Mouse (Mus musculus) liver, postnatal 0 days (tissue): ENCODE measurements at regions not wholly inside any gene's neighbourhood (a gene's known extent, or its start where the extent isn't known, plus 50 kb on each side); places are given as distances from the start of the nearest gene placed in this dataset.

ENCODE experiments used
- ATAC-seq: fragments of 200-750 bp; cut with Nextera tagmentation; 2 replicates; pipeline ENCODE4 v1.8.0; 2017; ENCODE audit warnings: mild to moderate bottlenecking, moderate library complexity
- DNase-seq: peaks from one replicate; pipeline ENCODE4 v3.0.0-alpha.2; 2016
- H3K27ac ChIP-seq: fragments of 300-500 bp; sonication (generic); 2 replicates; pipeline ENCODE4 v1.5.1; 2014; ENCODE audit warnings: antibody characterized with exemption, moderate library complexity, mild to moderate bottlenecking, low read depth
- H3K27me3 ChIP-seq: fragments of 300-500 bp; sonication (generic); 2 replicates; pipeline ENCODE4 v1.6.1; 2014; ENCODE audit warnings: low read length, control low read depth, mixed read lengths; ENCODE audit not compliant: insufficient read depth
- H3K36me3 ChIP-seq: fragments of 300-500 bp; sonication (generic); replicated peaks from 2 replicates; pipeline ENCODE4 v1.6.1; 2014; ENCODE audit warnings: mild to moderate bottlenecking, control low read depth, low read length, moderate library complexity, mixed read lengths; ENCODE audit not compliant: insufficient read depth
- H3K4me1 ChIP-seq: fragments of 300-500 bp; sonication (generic); 2 replicates; pipeline ENCODE4 v1.6.1; 2014; ENCODE audit warnings: antibody characterized with exemption, mild to moderate bottlenecking, control low read depth; ENCODE audit not compliant: insufficient read depth
- H3K4me2 ChIP-seq: fragments of 300-500 bp; sonication (generic); 2 replicates; pipeline ENCODE4 v1.6.1; 2014; ENCODE audit warnings: low read depth, mild to moderate bottlenecking, low read length, moderate library complexity, mixed read lengths
- H3K4me3 ChIP-seq: fragments of 300-500 bp; sonication (generic); 2 replicates; pipeline ENCODE4 v1.5.1; 2014; ENCODE audit warnings: low read depth, low read length
- H3K9ac ChIP-seq: fragments of 300-500 bp; sonication (generic); replicated peaks from 2 replicates; pipeline ENCODE4 v1.6.1; 2014; ENCODE audit warnings: mild to moderate bottlenecking, moderate library complexity
- H3K9me3 ChIP-seq: fragments of 300-500 bp; sonication (generic); 2 replicates; pipeline ENCODE4 v1.6.1; 2016; ENCODE audit warnings: mild to moderate bottlenecking, control low read depth, low read length, mixed read lengths
- CTCF ChIP-seq: sonication (generic); IDR thresholded peaks from 2 replicates; pipeline ENCODE4 v1.5.1; 2016; ENCODE audit warnings: antibody characterized with exemption, low read depth
- EP300 ChIP-seq: IDR thresholded peaks from 2 replicates; pipeline ENCODE4 v1.6.1; 2016; ENCODE audit warnings: antibody characterized with exemption, low read depth, mild to moderate bottlenecking
- WGBS: fragments of 180-500 bp; shearing (Covaris S2); extraction: QIAGEN DNeasy Blood & Tissue Kit; methylation state at CpG from one replicate; pipeline ENCODE4 v1.1.7; 2014; ENCODE audit not compliant: insufficient replicate concordance; 5-methylcytosine and 5-hydroxymethylcytosine counted together

- H3K4me2 ChIP-seq: no peak overlapping the region
- no peaks in the 10 kb centered on the region for H3K36me3 ChIP-seq
- H3K4me1 ChIP-seq: no peaks in the 10 kb centered on the region
- H3K9me3 ChIP-seq: no peaks in the 10 kb centered on the region
- no peak for ATAC-seq
- WGBS: 59% methylated on average over 5 of the region's 5 CpGs
- H3K9ac ChIP-seq: no peak overlapping the region
- TF ChIP-seq CTCF (no peak), EP300 (no peak)
- H3K27ac ChIP-seq: no peak overlapping the region
- H3K27me3 ChIP-seq: no peaks in the 10 kb centered on the region
- no peak overlapping the region for H3K4me3 ChIP-seq
- no peak for DNase-seq
These were observed 617.3 kb downstream of the Bcl11a start for GRCm38 (mm10) chr11:24695010-24695720.

GRCm38 (mm10) chr11:24696561-24696960, 618.7 kb downstream of the Bcl11a start:
- 52% methylated on average over 7 of the region's 7 CpGs for WGBS
- Histone ChIP-seq H3K27ac (no peak overlapping the region), H3K36me3 (no peaks in the 10 kb centered on the region), H3K4me2 (no peak overlapping the region), H3K4me3 (no peak overlapping the region), H3K9me3 (no peaks in the 10 kb centered on the region), H3K27me3 (no peaks in the 10 kb centered on the region), H3K4me1 (no peaks in the 10 kb centered on the region), H3K9ac (no peak overlapping the region)
- ATAC-seq (no peak), DNase-seq (no peak)
- TF ChIP-seq CTCF: no peak
- TF ChIP-seq EP300: no peak

GRCm38 (mm10) chr11:24708790-24709189, 630.9 kb downstream of the Bcl11a start:
- Histone ChIP-seq H3K4me1 (no peaks in the 10 kb centered on the region), H3K27ac (no peak overlapping the region), H3K9me3 (no peaks in the 10 kb centered on the region), H3K36me3 (no peaks in the 10 kb centered on the region), H3K4me2 (no peak overlapping the region), H3K27me3 (no peaks in the 10 kb centered on the region), H3K9ac (no peak overlapping the region), H3K4me3 (no peak overlapping the region)
- WGBS: 73% methylated on average over 3 of the region's 3 CpGs
- TF ChIP-seq EP300: no peak
- DNase-seq (no peak), ATAC-seq (no peak)

GRCm38 (mm10) chr11:24716539-24717287, 638.9 kb downstream of the Bcl11a start:
- H3K9ac ChIP-seq: no peak overlapping the region
- no peaks in the 10 kb centered on the region for H3K36me3 ChIP-seq
- 78% methylated on average over 12 of the region's 12 CpGs for WGBS
- no peak for DNase-seq
- H3K9me3 ChIP-seq: no peaks in the 10 kb centered on the region
- no peak overlapping the region for H3K27ac ChIP-seq
- H3K4me3 ChIP-seq: no peak overlapping the region
- TF ChIP-seq EP300: no peak
- no peak for TF ChIP-seq CTCF
- no peaks in the 10 kb centered on the region for H3K4me1 ChIP-seq
- ATAC-seq: no peak
- H3K27me3 ChIP-seq: no peaks in the 10 kb centered on the region; the same call in 1 of the 2 replicates
- H3K4me2 ChIP-seq: no peak overlapping the region

GRCm38 (mm10) chr11:24724259-24724937, 646.5 kb downstream of the Bcl11a start:
- Histone ChIP-seq H3K4me1 (no peaks in the 10 kb centered on the region), H3K27me3 (no peaks in the 10 kb centered on the region), H3K9ac (no peak overlapping the region), H3K9me3 (no peaks in the 10 kb centered on the region), H3K4me2 (no peak overlapping the region), H3K4me3 (no peak overlapping the region), H3K36me3 (no peaks in the 10 kb centered on the region), H3K27ac (no peak overlapping the region)
- no peak for TF ChIP-seq CTCF
- no peak for TF ChIP-seq EP300
- WGBS: 46% methylated on average over 5 of the region's 5 CpGs
- DNase-seq (no peak), ATAC-seq (no peak)

GRCm38 (mm10) chr11:24726331-24726730, 648.5 kb downstream of the Bcl11a start:
- H3K4me2 ChIP-seq: no peak overlapping the region
- WGBS: 54% methylated on average over 3 of the region's 3 CpGs
- ATAC-seq (no peak), DNase-seq (no peak)
- H3K4me1 ChIP-seq: no peaks in the 10 kb centered on the region
- H3K36me3 ChIP-seq: no peaks in the 10 kb centered on the region
- H3K27me3 ChIP-seq: no peaks in the 10 kb centered on the region
- H3K4me3 ChIP-seq: no peak overlapping the region
- TF ChIP-seq CTCF (no peak), EP300 (no peak)
- H3K9me3 ChIP-seq: no peaks in the 10 kb centered on the region
- no peak overlapping the region for H3K27ac ChIP-seq
- no peak overlapping the region for H3K9ac ChIP-seq
